Comparison of ENCODE assay signal across 11 mouse cellular contexts in genomic region chr1:168425017-168425705, GRCm38 (mm10). TPM values are rescaled to one million over a fixed set of nuclear protein-coding genes. Genes with fewer than 3 reads are reported as not detected.
A peak's percentile ranks its signal among the peaks of the same experiment; 100 is the strongest.
DNase-seq lines count a peak whose midpoint lies in the region; ATAC-seq and TF ChIP-seq lines count a peak whose summit lies in the region.
"Had no signal": no experiment of that assay in that cellular context is flagged by ENCODE, and none has a peak within 500 bp of the region (broad histone marks: within the 10 kb centered on the region; RNA-seq: fewer than 3 reads in every experiment).

No protein-coding gene starts in this region.

- no peak for ATAC-seq in lung, embryonic 16.5 days (ENCODE audit: low read depth)
- ATAC-seq in intestine, embryonic 15.5 days: no peak
- ATAC-seq: activated CD4-positive, CD25-positive, alpha-beta regulatory T cell, adult 4 months had no signal

- intact Hi-C loops in heart, postnatal 25 days (cut with DNase I): loop anchor here (5.0 kb wide), 1 partner anchor 138 kb away; no protein-coding TSS in a partner anchor

- H3K27me3 ChIP-seq in heart, embryonic 10.5 days (ENCODE audit: insufficient read depth, poor library complexity, severe bottlenecking): no peaks in the 10 kb centered on the region
- H3K27me3 ChIP-seq in lung, embryonic 16.5 days (ENCODE audit: control insufficient read depth, insufficient read depth, low read depth, low read length): no peaks in the 10 kb centered on the region
- no peaks in the 10 kb centered on the region for H3K27me3 ChIP-seq in intestine, embryonic 15.5 days (replicated peaks)

- WGBS in heart, embryonic 10.5 days: 47% methylated on average over 5 of the region's 5 CpGs
- 31% methylated on average over 5 of the region's 5 CpGs for WGBS in lung, embryonic 16.5 days
- WGBS in intestine, embryonic 15.5 days: 45% methylated on average over 5 of the region's 5 CpGs
- WGBS in olfactory bulb, adult 2 months: 17% methylated on average over 5 of the region's 5 CpGs

- no peak for TF ChIP-seq POLR2A in olfactory bulb, adult 2 months (IDR thresholded peaks at IDR 0.05; ENCODE audit: insufficient read depth, low read depth, low read length)

- DNase-seq in heart, embryonic 10.5 days (ENCODE audit: low spot score): no peak
- DNase-seq in heart, postnatal 25 days (ENCODE audit: low spot score): no peak
- DNase-seq in lung, postnatal 14 days: no peak
- DNase-seq in cerebellum, postnatal 4 days (ENCODE audit: low spot score in 2 of 2): no peak
- no peak for DNase-seq in ovary, postnatal 10 days (ENCODE audit: low spot score)
- DNase-seq: thymus, adult 18-20 months had no signal

- H3K4me1 ChIP-seq in heart, embryonic 10.5 days: peaks cover 61% of the 10 kb centered on the region
- H3K4me1 ChIP-seq in lung, embryonic 16.5 days (replicated peaks; ENCODE audit: control insufficient read depth, insufficient read depth, low read length): peaks cover 24% of the 10 kb centered on the region
- peaks cover 19% of the 10 kb centered on the region; the same call in 1 of the 2 replicates for H3K4me1 ChIP-seq in intestine, embryonic 15.5 days (replicated peaks)
- H3K4me1 ChIP-seq in olfactory bulb, adult 2 months (ENCODE audit: control insufficient read depth, insufficient read depth, low read length): peaks cover 11% of the 10 kb centered on the region

- H3K4me2 ChIP-seq in lung, embryonic 16.5 days (ENCODE audit: low read depth, low read length): peak overlapping the region; percentile 46
- peak overlapping the region; percentile 45 for H3K4me2 ChIP-seq in intestine, embryonic 15.5 days (replicated peaks)

- H3K9ac ChIP-seq in lung, embryonic 16.5 days (ENCODE audit: low read length): peak overlapping the region; percentile 2; the same call in 1 of the 2 replicates
- no peak overlapping the region for H3K9ac ChIP-seq in intestine, embryonic 15.5 days

- H3K36me3 ChIP-seq in heart, embryonic 10.5 days: peaks cover 24% of the 10 kb centered on the region
- H3K36me3 ChIP-seq in lung, embryonic 16.5 days (ENCODE audit: control insufficient read depth, insufficient read depth, low read length): peaks cover 5% of the 10 kb centered on the region
- peaks cover 5% of the 10 kb centered on the region; the same call in 1 of the 2 replicates for H3K36me3 ChIP-seq in intestine, embryonic 15.5 days

- no peaks in the 10 kb centered on the region for H3K9me3 ChIP-seq in heart, embryonic 10.5 days
- H3K9me3 ChIP-seq in lung, embryonic 16.5 days (ENCODE audit: control insufficient read depth, low read length): no peaks in the 10 kb centered on the region
- H3K9me3 ChIP-seq in intestine, embryonic 15.5 days: no peaks in the 10 kb centered on the region

- peak overlapping the region; percentile 62 for H3K27ac ChIP-seq in heart, embryonic 10.5 days
- H3K27ac ChIP-seq in lung, embryonic 16.5 days (ENCODE audit: low read length): no peak overlapping the region
- no peak overlapping the region for H3K27ac ChIP-seq in intestine, embryonic 15.5 days
- H3K27ac ChIP-seq in olfactory bulb, adult 2 months (ENCODE audit: insufficient read depth, low read depth, low read length): peak overlapping the region; percentile 99

- no peak for TF ChIP-seq CTCF in olfactory bulb, adult 2 months (IDR thresholded peaks at IDR 0.05; ENCODE audit: insufficient read depth, low read depth, low read length)

- H3K4me3 ChIP-seq in heart, embryonic 10.5 days: no peak overlapping the region
- peak overlapping the region; percentile 48 for H3K4me3 ChIP-seq in lung, embryonic 16.5 days (ENCODE audit: low read length)
- H3K4me3 ChIP-seq in intestine, embryonic 15.5 days (replicated peaks): no peak overlapping the region
- peak overlapping the region; percentile 48 for H3K4me3 ChIP-seq in olfactory bulb, adult 2 months (ENCODE audit: insufficient read depth, low read depth, low read length)
- H3K4me3 ChIP-seq: myocyte had no signal

RNA-seq across cellular contexts. Expression of gene Pbx1, which starts 6.9 kb away (rescaled TPM):
- 19.7 and 29.5 TPM in 2 replicates for polyA plus RNA-seq in heart, embryonic 10.5 days (2016; fragmentation: Nextera tagmentation; extraction: Ambion mirVana)
- 10 to 100 TPM; 51.3 to 55.2 TPM for total RNA-seq in heart, postnatal 25 days (2021)
- 34.0 and 34.3 TPM in 2 replicates for polyA plus RNA-seq in lung, embryonic 16.5 days (2015; fragmentation: Nextera tagmentation; extraction: Ambion mirVana)
- 24.0 and 27.5 TPM in 2 replicates for polyA plus RNA-seq in intestine, embryonic 15.5 days (2015; fragmentation: Nextera tagmentation; extraction: Ambion mirVana)
- polyA plus RNA-seq in olfactory bulb, adult 2 months (2012; ENCODE audit: insufficient read depth, insufficient read length, low replicate concordance, missing spikeins): 133 and 332 TPM in 2 replicates

Comparison
In these comparisons a context has a peak if more than half of its experiments do, and no peak if none do; other contexts are left out.
1. H3K27ac ChIP-seq: peak in heart, embryonic 10.5 days (single experiment) and olfactory bulb, adult 2 months (single experiment); none in lung, embryonic 16.5 days (single experiment) and intestine, embryonic 15.5 days (single experiment).
2. H3K4me3 ChIP-seq: peak in lung, embryonic 16.5 days (single experiment) and olfactory bulb, adult 2 months (single experiment); none in heart, embryonic 10.5 days (single experiment) and intestine, embryonic 15.5 days (single experiment).